Mouse (Mus musculus): ENCODE measurements around the gene Irs1.
A peak's percentile ranks its signal among the peaks of the same experiment; 100 is the strongest.

Gene Irs1

DNA sequence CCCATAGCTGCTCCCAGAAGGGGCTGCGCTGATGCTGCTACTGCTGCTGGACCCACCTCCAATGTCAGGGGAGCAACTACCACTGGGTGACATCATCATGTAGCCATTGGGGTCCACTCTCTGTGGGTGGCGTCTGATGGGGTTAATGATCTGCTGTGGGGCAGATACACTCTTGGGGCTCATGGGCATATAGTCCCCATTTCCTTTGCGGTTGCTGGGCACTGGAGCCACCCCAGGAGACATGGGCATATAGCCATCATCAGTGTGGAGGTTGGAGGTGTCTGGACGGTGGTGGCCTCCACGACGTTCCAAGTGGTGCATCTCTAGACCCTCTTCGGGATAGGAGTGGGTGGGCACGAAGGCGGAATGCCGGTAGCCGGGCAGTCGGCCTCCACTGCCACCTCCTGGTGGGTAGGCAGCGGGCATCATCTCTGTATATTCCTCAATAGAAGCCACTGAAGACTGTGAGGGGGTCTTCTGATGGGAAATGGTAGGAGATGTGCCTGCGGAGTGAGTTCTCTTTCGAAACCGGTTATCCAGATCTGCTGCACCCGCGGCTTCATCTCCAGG, 2.7 kb downstream of the Irs1 start:
- peak; percentile 19 to 47 for DNase-seq

DNA sequence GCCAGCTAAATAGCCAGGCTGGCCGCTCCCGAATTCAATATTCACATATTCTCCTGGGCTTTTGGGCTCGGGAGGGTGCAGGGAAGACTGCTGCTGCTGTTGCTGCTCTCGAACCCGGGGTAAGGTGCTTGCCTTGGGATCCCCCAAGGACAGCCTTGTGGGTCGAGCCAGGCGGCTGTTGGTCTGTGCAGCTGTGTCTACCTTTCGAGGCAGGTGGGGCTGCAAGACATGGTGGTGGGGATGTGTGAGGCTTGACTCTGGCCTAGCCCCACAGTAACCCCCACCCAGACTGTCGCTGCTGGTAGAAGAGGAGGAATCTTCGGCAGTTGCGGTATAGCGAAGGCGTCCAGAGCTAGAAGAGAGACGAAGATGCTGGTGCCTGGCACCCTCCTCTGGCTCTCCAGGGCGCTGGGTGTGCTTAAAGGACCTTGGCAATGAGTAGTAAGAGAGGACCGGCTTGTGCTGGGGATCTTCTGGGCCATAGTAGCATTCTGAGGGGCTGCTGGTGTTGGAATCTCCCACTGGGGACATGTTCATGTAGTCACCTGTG, 3.4 kb downstream of the Irs1 start:
- DNase-seq, result peak in 1 of 2 experiments; percentile 20

- DNase-seq, result peak; percentile 30 to 52
These were observed 4.0 kb downstream of the Irs1 start for GRCm38 (mm10) chr1:82287052-82287775.

DNA sequence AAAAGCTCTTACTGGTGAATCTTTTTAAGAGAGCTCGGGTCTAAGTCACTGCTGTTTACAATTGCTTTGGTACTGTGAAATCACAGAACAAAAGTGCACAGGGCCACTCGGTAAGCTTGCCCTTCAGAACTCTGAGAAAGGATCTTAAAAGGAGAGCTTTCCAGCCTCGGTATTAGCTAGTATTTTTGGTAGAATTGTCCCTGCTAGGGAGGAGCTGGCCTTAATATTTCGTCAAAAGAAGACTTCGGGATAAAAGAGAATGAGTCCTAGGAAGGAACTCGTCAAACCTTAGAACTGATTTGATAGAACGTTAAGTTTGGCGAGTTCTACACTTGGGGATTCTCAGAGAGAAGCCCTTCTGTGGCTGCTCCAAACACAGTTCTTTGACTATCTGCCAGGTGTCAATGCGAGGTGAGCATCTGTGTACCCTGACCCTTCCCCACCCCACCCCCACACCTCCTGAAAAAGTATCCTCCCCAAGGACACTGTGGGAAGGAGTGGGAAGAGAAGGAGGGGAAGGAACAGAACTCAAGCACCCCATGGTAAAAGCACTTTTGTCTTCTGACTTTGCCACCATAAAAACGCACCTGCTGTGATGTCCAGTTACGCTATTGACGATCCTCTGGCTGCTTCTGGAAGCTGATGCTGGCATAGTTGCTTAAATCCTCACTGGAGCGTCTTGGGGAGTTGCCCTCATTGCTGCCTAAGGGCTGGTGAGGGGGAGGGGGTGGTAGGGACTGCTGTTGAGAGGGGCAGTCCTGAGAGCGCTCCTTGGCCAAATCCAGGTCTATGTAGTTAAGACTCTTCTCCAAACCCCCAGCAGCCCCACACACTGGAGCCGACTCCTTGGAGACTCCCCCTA, 4.8 kb downstream of the Irs1 start:
- DNase-seq, result peak; percentile 23 to 32

GRCm38 (mm10) chr1:82285461-82286189, 5.6 kb downstream of the Irs1 start:
- DNase-seq, result no peak

DNA sequence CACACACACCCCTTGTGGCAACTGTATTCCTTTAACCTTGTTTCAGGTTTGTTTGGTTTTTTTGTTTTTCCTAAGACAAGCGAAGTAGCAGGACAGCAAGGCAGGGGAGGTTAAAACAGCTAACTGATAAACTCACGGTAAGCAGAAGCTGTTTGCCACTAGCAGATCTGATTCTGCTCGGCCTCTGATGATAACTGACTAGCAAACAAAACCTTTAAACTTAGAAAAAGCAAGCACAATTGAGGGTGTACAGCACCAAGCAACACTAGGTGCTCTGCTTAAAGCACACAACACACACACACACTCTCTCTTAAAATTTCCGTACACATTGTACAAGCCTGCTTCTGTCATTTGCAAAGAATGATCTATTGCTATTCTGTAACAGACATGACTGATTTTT, 6.8 kb downstream of the Irs1 start:
- DNase-seq, result no peak

GRCm38 (mm10) chr1:82283901-82284301, 7.3 kb downstream of the Irs1 start:
- DNase-seq, result peak in 1 of 2 experiments; percentile 41

- DNase-seq, result peak; percentile 89 to 91
These were observed 8.1 kb downstream of the Irs1 start for GRCm38 (mm10) chr1:82282992-82283611.

DNA sequence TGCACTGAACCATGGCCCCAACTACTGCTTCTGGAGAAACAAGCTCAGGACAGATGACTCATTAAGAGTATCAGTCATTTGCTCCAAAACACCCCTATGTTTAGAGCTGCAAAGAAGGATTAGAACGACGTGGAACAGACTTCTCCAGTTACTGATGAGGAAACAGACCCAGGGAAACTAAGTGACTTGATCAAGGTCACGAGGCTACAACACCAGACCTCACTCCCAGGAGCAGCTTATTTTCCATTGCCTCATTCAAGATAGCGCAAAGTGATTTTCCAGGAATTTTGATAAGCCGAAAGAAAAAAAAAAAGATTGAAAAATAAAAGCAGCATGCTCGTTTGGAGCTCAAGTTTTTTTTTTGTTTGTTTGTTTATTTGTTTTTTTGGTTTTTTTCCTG, 9.4 kb downstream of the Irs1 start:
- no peak for DNase-seq

GRCm38 (mm10) chr1:82279768-82280167, 11.4 kb downstream of the Irs1 start:
- no peak for DNase-seq

DNA sequence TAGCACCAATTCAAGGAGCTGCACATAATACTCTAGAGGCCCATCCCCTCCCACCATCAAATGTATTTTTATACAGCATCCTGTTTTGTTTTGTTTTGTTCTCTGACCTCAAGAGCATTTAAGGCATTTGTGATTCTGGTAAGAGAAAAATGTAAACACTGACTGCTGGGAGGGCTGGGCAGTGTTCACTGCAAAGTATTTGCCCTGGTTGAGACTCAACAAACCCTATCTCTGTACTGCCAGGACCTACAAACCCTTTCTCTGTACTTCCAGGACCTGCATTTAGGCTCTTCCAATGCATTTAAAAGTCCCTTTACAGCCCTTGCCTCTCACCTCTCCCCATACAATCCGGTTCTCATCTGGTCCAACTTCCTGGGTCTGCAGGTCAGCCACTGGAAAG, 16.9 kb downstream of the Irs1 start:
- no peak for DNase-seq

GRCm38 (mm10) chr1:82273529-82273928, 17.7 kb downstream of the Irs1 start:
- DNase-seq, result no peak

DNA sequence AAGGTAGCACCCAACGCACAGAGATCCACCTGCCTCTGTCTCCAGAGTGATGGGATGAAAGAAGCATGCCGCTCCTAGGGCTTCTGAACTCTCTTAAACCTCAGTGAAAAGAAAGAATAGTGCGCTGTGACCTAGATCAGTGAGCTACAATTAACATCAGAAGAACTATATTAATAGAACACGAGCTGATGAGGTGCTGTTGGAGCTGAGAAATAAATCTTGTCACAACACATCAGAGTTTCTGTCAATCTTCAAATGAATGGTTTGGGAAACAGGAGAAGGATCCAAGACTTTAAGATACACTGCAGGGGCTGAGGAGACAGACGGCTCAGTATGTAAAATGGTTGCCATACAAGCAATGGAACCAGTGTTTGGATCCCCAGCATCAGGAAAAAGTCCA, 19.0 kb downstream of the Irs1 start:
- DNase-seq, result no peak

- DNase-seq, result no peak
These were observed 23.7 kb downstream of the Irs1 start for GRCm38 (mm10) chr1:82267547-82267946.

GRCm38 (mm10) chr1:82262331-82262730, 28.9 kb downstream of the Irs1 start:
- DNase-seq, result peak; percentile 84 to 87

GRCm38 (mm10) chr1:82261638-82262037, 29.6 kb downstream of the Irs1 start:
- no peak for DNase-seq

DNA sequence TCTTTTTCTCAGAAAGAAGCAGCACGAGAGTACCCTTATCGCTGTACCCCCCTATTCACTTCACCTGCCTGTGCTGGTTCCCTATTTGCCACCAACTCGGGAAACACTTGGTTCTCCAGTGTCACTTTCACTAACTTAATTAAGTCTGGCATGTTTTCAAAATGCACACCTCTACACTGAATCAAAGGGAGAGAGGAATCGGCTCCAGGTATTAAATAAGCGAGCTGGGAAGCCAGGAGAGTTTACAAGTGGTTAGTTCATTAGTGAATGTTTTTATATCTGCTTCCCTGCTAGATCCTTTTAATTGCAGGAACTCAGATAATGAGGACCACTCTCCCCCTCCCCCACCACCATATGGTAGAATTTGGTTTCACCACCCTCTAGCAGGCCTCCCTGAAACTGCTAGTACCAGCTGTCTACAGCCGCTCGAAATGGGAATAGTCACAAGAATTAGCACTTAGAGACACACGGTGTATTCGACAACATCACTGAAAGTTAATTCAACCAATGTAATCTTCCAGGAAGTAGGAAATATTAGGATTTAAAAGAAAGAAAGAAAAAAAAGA, 30.1 kb downstream of the Irs1 start:
- DNase-seq, result peak; percentile 63 to 65

DNA sequence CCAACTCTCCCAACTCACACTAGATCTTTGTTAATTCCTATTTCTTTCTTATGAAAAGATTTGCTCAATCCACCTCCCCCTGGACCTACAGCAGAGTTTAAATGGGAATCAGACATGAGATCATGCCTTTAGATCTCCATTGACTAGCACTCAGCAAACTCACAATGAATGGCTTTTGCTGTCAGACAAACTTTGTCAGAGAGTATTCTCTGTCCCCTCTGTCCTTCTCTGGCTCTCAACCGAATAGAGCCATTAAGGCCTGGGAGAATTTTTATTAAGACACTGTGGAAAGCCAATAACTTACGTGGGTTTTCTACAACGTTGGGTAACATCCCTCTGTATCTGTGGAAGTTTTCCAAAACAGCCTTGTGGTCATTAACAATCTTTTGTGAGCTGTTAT, 31.2 kb downstream of the Irs1 start:
- no peak for DNase-seq

DNA sequence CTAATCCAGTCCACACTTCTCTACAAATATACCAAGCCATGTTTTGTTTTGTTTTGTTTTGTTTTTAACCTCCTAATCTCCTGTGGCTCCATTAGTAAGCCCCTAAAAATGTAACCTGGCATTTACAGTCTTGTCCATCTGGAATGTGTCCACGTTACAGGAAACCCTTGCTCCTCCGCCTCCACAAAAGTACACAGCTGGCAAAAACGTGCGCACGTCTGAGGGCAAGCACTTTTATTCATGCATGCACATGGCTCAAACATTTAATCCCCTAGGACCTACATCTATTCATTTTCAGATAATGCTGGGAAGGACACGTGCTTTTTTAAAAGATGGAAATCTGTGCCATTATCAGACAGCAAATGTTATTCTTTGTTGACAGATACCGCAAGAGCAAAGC, 32.9 kb downstream of the Irs1 start:
- DNase-seq, result no peak

GRCm38 (mm10) chr1:82257457-82257856, 33.8 kb downstream of the Irs1 start:
- DNase-seq, result no peak

- DNase-seq, result no peak
These were observed 37.3 kb downstream of the Irs1 start for GRCm38 (mm10) chr1:82253789-82254445.
